Comparison of ENCODE assay signal across 9 mouse cellular contexts in genomic region chr1:88275698-88276523, GRCm38 (mm10). TPM values are rescaled to one million over a fixed set of nuclear protein-coding genes. Genes with fewer than 3 reads are reported as not detected.
DNase-seq lines count a peak whose midpoint lies in the region; ATAC-seq and TF ChIP-seq lines count a peak whose summit lies in the region.
"Had no signal": no experiment of that assay in that cellular context is flagged by ENCODE, and none has a peak within 500 bp of the region (broad histone marks: within the 10 kb centered on the region; RNA-seq: fewer than 3 reads in every experiment).

No protein-coding gene starts in this region.

- H3K27ac ChIP-seq in kidney, embryonic 14.5 days (ENCODE audit: low read depth, low read length), result no peak overlapping the region
- H3K27ac ChIP-seq in embryonic facial prominence, embryonic 15.5 days (replicated peaks), result peak overlapping the region; percentile 80; the same call in 1 of the 2 replicates
- H3K27ac ChIP-seq in hindbrain, postnatal 0 days, result no peak overlapping the region
- no peak overlapping the region for H3K27ac ChIP-seq in midbrain, embryonic 12.5 days (replicated peaks)

- H3K36me3 ChIP-seq in kidney, embryonic 14.5 days (ENCODE audit: control insufficient read depth, insufficient read depth, low read length), result peaks cover 49% of the 10 kb centered on the region
- H3K36me3 ChIP-seq in G1E (replicated peaks), result peaks cover 53% of the 10 kb centered on the region
- H3K36me3 ChIP-seq in embryonic facial prominence, embryonic 15.5 days, result peaks cover 40% of the 10 kb centered on the region
- peaks cover 22% of the 10 kb centered on the region for H3K36me3 ChIP-seq in hindbrain, postnatal 0 days (ENCODE audit: insufficient read depth, low read length)
- H3K36me3 ChIP-seq in midbrain, embryonic 12.5 days, result peaks cover 39% of the 10 kb centered on the region

- H3K4me1 ChIP-seq in kidney, embryonic 14.5 days (ENCODE audit: control insufficient read depth, insufficient read depth, low read length), result peaks cover 18% of the 10 kb centered on the region
- H3K4me1 ChIP-seq in G1E (ENCODE audit: insufficient read depth, low read depth, low read length), result peaks cover 52% of the 10 kb centered on the region
- peaks cover 28% of the 10 kb centered on the region for H3K4me1 ChIP-seq in embryonic facial prominence, embryonic 15.5 days
- peaks cover 19% of the 10 kb centered on the region for H3K4me1 ChIP-seq in hindbrain, postnatal 0 days (ENCODE audit: insufficient read depth, low read length)
- peaks cover 16% of the 10 kb centered on the region for H3K4me1 ChIP-seq in midbrain, embryonic 12.5 days

- no peaks in the 10 kb centered on the region for H3K9me3 ChIP-seq in kidney, embryonic 14.5 days (ENCODE audit: control insufficient read depth, low read length)
- H3K9me3 ChIP-seq in G1E (replicated peaks), result no peaks in the 10 kb centered on the region; the same call in 1 of the 2 replicates
- no peaks in the 10 kb centered on the region for H3K9me3 ChIP-seq in embryonic facial prominence, embryonic 15.5 days (replicated peaks)
- no peaks in the 10 kb centered on the region; the same call in 1 of the 2 replicates for H3K9me3 ChIP-seq in hindbrain, postnatal 0 days (ENCODE audit: low read length)
- H3K9me3 ChIP-seq in midbrain, embryonic 12.5 days, result no peaks in the 10 kb centered on the region

- peak overlapping the region; percentile 52 for H3K4me2 ChIP-seq in kidney, embryonic 14.5 days (replicated peaks; ENCODE audit: low read depth, low read length)
- peak overlapping the region; percentile 56 for H3K4me2 ChIP-seq in embryonic facial prominence, embryonic 15.5 days (replicated peaks)
- peak overlapping the region; percentile 60 for H3K4me2 ChIP-seq in hindbrain, postnatal 0 days (ENCODE audit: low read depth, low read length)
- peak overlapping the region; percentile 53 for H3K4me2 ChIP-seq in midbrain, embryonic 12.5 days (replicated peaks)

- H3K9ac ChIP-seq in kidney, embryonic 14.5 days (ENCODE audit: low read depth, low read length), result peak overlapping the region; percentile 76
- H3K9ac ChIP-seq in embryonic facial prominence, embryonic 15.5 days, result peak overlapping the region; percentile 58
- peak overlapping the region; percentile 61 for H3K9ac ChIP-seq in hindbrain, postnatal 0 days (replicated peaks; ENCODE audit: low read length)
- peak overlapping the region; percentile 72 for H3K9ac ChIP-seq in midbrain, embryonic 12.5 days (replicated peaks)

- DNase-seq in kidney, adult 9 months, result no peak
- DNase-seq in G1E (ENCODE audit: low spot score), result no peak
- no peak for DNase-seq in hindbrain, postnatal 0 days (ENCODE audit: low spot score)
- no peak for DNase-seq in ovary, postnatal 10 days (ENCODE audit: low spot score)
- DNase-seq in B cell, adult 2 months, result no peak

- TF ChIP-seq CTCF in G1E (IDR thresholded peaks at IDR 0.05; ENCODE audit: low read depth, low read length), result no peak
- TF ChIP-seq CTCF in hindbrain, postnatal 0 days (IDR thresholded peaks at IDR 0.05; ENCODE audit: low read depth), result peak; percentile 10; the same call in 1 of the 2 replicates

- peak overlapping the region; percentile 54 for H3K4me3 ChIP-seq in kidney, embryonic 14.5 days (ENCODE audit: low read length)
- peak overlapping the region; percentile 72 for H3K4me3 ChIP-seq in G1E (ENCODE audit: low read depth, low read length)
- peak overlapping the region; percentile 48 for H3K4me3 ChIP-seq in embryonic facial prominence, embryonic 15.5 days (replicated peaks)
- peak overlapping the region; percentile 53 for H3K4me3 ChIP-seq in hindbrain, postnatal 0 days (ENCODE audit: low read length)
- peak overlapping the region; percentile 49 for H3K4me3 ChIP-seq in midbrain, embryonic 12.5 days

- ATAC-seq in kidney, embryonic 14.5 days (ENCODE audit: low FRiP score, low TSS enrichment), result no peak
- ATAC-seq in G1E (ENCODE audit: extremely low read depth, insufficient number of reproducible peaks, low FRiP score, poor library complexity, severe bottlenecking), result no peak
- ATAC-seq in embryonic facial prominence, embryonic 15.5 days (ENCODE audit: insufficient number of reproducible peaks, low FRiP score, low TSS enrichment, low read depth), result no peak
- no peak for ATAC-seq in hindbrain, postnatal 0 days
- ATAC-seq in midbrain, embryonic 12.5 days (ENCODE audit: low FRiP score, low read depth), result no peak

- no peaks in the 10 kb centered on the region for H3K27me3 ChIP-seq in kidney, embryonic 14.5 days (ENCODE audit: control insufficient read depth, insufficient read depth, low read length)
- H3K27me3 ChIP-seq in G1E (ENCODE audit: insufficient read depth, low read length), result 0 out of 2 replicates have a peak, but pooled peaks cover 4% of the 10 kb centered on the region
- H3K27me3 ChIP-seq in embryonic facial prominence, embryonic 15.5 days, result no peaks in the 10 kb centered on the region
- H3K27me3 ChIP-seq in hindbrain, postnatal 0 days (ENCODE audit: insufficient read depth, low read length), result no peaks in the 10 kb centered on the region
- H3K27me3 ChIP-seq in midbrain, embryonic 12.5 days, result no peaks in the 10 kb centered on the region

- 67% methylated on average over 13 of the region's 13 CpGs for WGBS in kidney, embryonic 14.5 days
- 61% methylated on average over 13 of the region's 13 CpGs for WGBS in embryonic facial prominence, embryonic 15.5 days
- WGBS in hindbrain, postnatal 0 days, result 64% methylated on average over 13 of the region's 13 CpGs
- 69% methylated on average over 13 of the region's 13 CpGs for WGBS in midbrain, embryonic 12.5 days

RNA-seq across cellular contexts. Expression of gene Hjurp, which starts 1.5 kb away (rescaled TPM):
- polyA plus RNA-seq in kidney, embryonic 14.5 days (2014; fragmentation: Nextera tagmentation; extraction: Ambion mirVana), result 98.2 and 175 TPM in 2 replicates
- total RNA-seq in G1E (2014; fragmentation: Nextera tagmentation) (230 and 327 TPM in 2 replicates), G1E (2017) (187 and 221 TPM in 2 replicates)
- polyA plus RNA-seq in G1E (2012), result 42.0 and 52.9 TPM in 2 replicates
- 153 and 161 TPM in 2 replicates for polyA plus RNA-seq in embryonic facial prominence, embryonic 15.5 days (2015; fragmentation: Nextera tagmentation; extraction: Ambion mirVana)
- 82.8 and 86.3 TPM in 2 replicates for total RNA-seq in hindbrain, postnatal 0 days (2014; rRNA removed)
- polyA plus RNA-seq in hindbrain, postnatal 0 days (2015; fragmentation: Nextera tagmentation; extraction: Ambion mirVana), result 47.2 and 47.7 TPM in 2 replicates
- polyA plus RNA-seq in midbrain, embryonic 12.5 days (2016; fragmentation: Nextera tagmentation; extraction: Ambion mirVana), result 189 and 190 TPM in 2 replicates

RNA-seq across cellular contexts. Expression of gene Trpm8, which starts 1.6 kb away (rescaled TPM):
- polyA plus RNA-seq in kidney, embryonic 14.5 days (2014; fragmentation: Nextera tagmentation; extraction: Ambion mirVana), result not detected in 2 replicates
- not detected in 2 replicates for total RNA-seq in G1E (2014; fragmentation: Nextera tagmentation)
- total RNA-seq in G1E (2017), result under 0.01 TPM in 1 of 2 replicates, not detected in the other
- polyA plus RNA-seq in G1E (2012), result not detected in 2 replicates
- polyA plus RNA-seq in embryonic facial prominence, embryonic 15.5 days (2015; fragmentation: Nextera tagmentation; extraction: Ambion mirVana), result 0.05 TPM in 1 of 2 replicates, not detected in the other
- 0.05 and 0.14 TPM in 2 replicates for total RNA-seq in hindbrain, postnatal 0 days (2014; rRNA removed)
- 0.11 and 0.15 TPM in 2 replicates for polyA plus RNA-seq in hindbrain, postnatal 0 days (2015; fragmentation: Nextera tagmentation; extraction: Ambion mirVana)
- not detected in 2 replicates for polyA plus RNA-seq in midbrain, embryonic 12.5 days (2016; fragmentation: Nextera tagmentation; extraction: Ambion mirVana)
- total RNA-seq: heart, adult 18-20 months had no signal

RNA-seq across cellular contexts. Expression of gene Mroh2a, which starts 49.1 kb away (rescaled TPM):
- 1.4 TPM in 2 replicates for polyA plus RNA-seq in kidney, embryonic 14.5 days (2014; fragmentation: Nextera tagmentation; extraction: Ambion mirVana)
- total RNA-seq in G1E (2014; fragmentation: Nextera tagmentation) (not detected in 2 replicates), G1E (2017) (0.23 and 0.49 TPM in 2 replicates)
- polyA plus RNA-seq in G1E (2012), result not detected in 2 replicates
- polyA plus RNA-seq in embryonic facial prominence, embryonic 15.5 days (2015; fragmentation: Nextera tagmentation; extraction: Ambion mirVana), result 0.98 and 1.4 TPM in 2 replicates
- 0.16 TPM in 1 of 2 replicates, not detected in the other for total RNA-seq in hindbrain, postnatal 0 days (2014; rRNA removed)
- 0.23 and 0.55 TPM in 2 replicates for polyA plus RNA-seq in hindbrain, postnatal 0 days (2015; fragmentation: Nextera tagmentation; extraction: Ambion mirVana)
- 1.1 and 1.6 TPM in 2 replicates for polyA plus RNA-seq in midbrain, embryonic 12.5 days (2016; fragmentation: Nextera tagmentation; extraction: Ambion mirVana)
- total RNA-seq: heart, adult 18-20 months had no signal
